Mouse (Mus musculus): Measurements from ENCODE around the gene Mrvi1.

DNA sequence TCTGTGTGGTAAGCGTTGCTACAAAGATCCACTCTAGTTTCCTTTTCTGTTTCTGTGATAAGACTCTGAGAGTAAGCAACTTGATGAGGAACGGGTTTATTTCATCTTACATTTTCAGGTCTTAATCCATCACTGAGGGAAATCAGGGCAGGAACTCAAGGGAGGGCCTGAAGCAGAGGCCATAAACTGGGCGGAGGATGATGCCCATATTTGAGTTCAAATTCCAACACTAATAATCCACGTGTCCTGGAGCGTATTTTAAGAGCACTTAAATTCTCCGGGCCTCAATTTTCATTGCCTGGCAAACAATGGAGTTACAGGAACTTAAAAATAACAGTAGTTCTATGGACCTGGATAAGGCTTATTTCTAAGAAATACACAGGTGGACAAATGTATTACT lies 116.7 kb downstream of the Mrvi1 start:
- TF ChIP-seq MAFK (IDR thresholded peaks at IDR 0.05; ENCODE audit: insufficient replicate concordance, low read length) (no peak), CTCF (conservative IDR thresholded peaks at IDR 0.05 in 1 of 2, IDR thresholded peaks at IDR 0.05 in 1 of 2; ENCODE audit: low read depth in 2 of 2, low read length in 2 of 2) (no peak), MXI1 (IDR thresholded peaks at IDR 0.05; ENCODE audit: low read depth, low read length) (no peak), ZMIZ1 (IDR thresholded peaks at IDR 0.05; ENCODE audit: low read depth, low read length) (no peak), CHD2 (IDR thresholded peaks at IDR 0.05; ENCODE audit: low read length) (no peak), POLR2A (IDR thresholded peaks at IDR 0.05; ENCODE audit: low read depth, low read length) (no peak), ZC3H11A (IDR thresholded peaks at IDR 0.05; ENCODE audit: low read depth, low read length) (no peak)

Measured in CH12.LX (cell line).